Mouse (Mus musculus) MEL (cell line): Measurements from ENCODE around the gene Ankrd33b. TPM values are rescaled to one million over a fixed set of nuclear protein-coding genes. Genes with fewer than 3 reads are reported as not detected.

Experiments
- DNase-seq: peaks from one replicate; pipeline ENCODE4 v3.0.0; 2011; ENCODE audit warnings: low read depth, low spot score
- H3K27ac ChIP-seq: 2 replicates; pipeline ENCODE4 v1.5.1; 2012; ENCODE audit warnings: low read depth, mild to moderate bottlenecking, control low read depth, low read length, moderate library complexity; ENCODE audit not compliant: control insufficient read depth
- H3K27me3 ChIP-seq, 2 experiments: fragments of 150-350 bp in 1 of 2; sonication (generic) in 1 of 2; 2 replicates each; pipeline ENCODE4 v1.6.1; 2012; ENCODE audit warnings: low read length in 2 of 2, mild to moderate bottlenecking in 2 of 2, improper control_type of control experiment in 1 of 2, moderate library complexity in 1 of 2; ENCODE audit not compliant: insufficient read depth in 2 of 2, control insufficient read depth in 1 of 2
- H3K36me3 ChIP-seq, 2 experiments: 2 replicates each; pipeline ENCODE4 v1.6.1; 2012 to 2014; ENCODE audit warnings: low read length in 2 of 2, improper control_type of control experiment in 1 of 2, inconsistent platforms in 1 of 2, mild to moderate bottlenecking in 1 of 2; ENCODE audit not compliant: insufficient read depth in 2 of 2, control insufficient read depth in 1 of 2
- H3K4me1 ChIP-seq, 2 experiments: fragments of 150-350 bp in 1 of 2; sonication (generic) in 1 of 2; 2 replicates each; pipeline ENCODE4 v1.6.1; 2012; ENCODE audit warnings: low read length in 2 of 2, improper control_type of control experiment in 1 of 2, mild to moderate bottlenecking in 1 of 2; ENCODE audit not compliant: insufficient read depth in 2 of 2, control insufficient read depth in 1 of 2
- H3K4me3 ChIP-seq, 2 experiments: fragments of 150-350 bp in 1 of 2; sonication (generic) in 1 of 2; 2 replicates each; pipeline ENCODE4 v1.5.1; 2012; ENCODE audit warnings: low read depth in 2 of 2, low read length in 2 of 2, mild to moderate bottlenecking in 2 of 2, moderate library complexity in 2 of 2, control low read depth in 1 of 2, improper control_type of control experiment in 1 of 2; ENCODE audit not compliant: control insufficient read depth in 1 of 2, insufficient read depth in 1 of 2
- H3K79me2 ChIP-seq: 2 replicates; pipeline ENCODE4 v1.6.1; 2012; ENCODE audit warnings: mild to moderate bottlenecking, low read length, moderate library complexity; ENCODE audit not compliant: control insufficient read depth, poor library complexity, insufficient read depth
- H3K9ac ChIP-seq: 2 replicates; pipeline ENCODE4 v1.6.1; 2012; ENCODE audit warnings: low read depth, mild to moderate bottlenecking, control low read depth, low read length, moderate library complexity; ENCODE audit not compliant: control insufficient read depth, poor library complexity, severe bottlenecking
- H3K9me3 ChIP-seq: fragments of 150-350 bp; sonication (generic); replicated peaks from 2 replicates; pipeline ENCODE4 v1.6.1; 2012; ENCODE audit warnings: mild to moderate bottlenecking, low read length, improper control_type of control experiment, moderate library complexity; ENCODE audit not compliant: insufficient read depth
- BHLHE40 ChIP-seq: IDR thresholded peaks from 2 replicates; pipeline ENCODE4 v1.6.1; 2012; ENCODE audit warnings: low read depth, mild to moderate bottlenecking, inconsistent platforms, low read length, improper control_type of control experiment, borderline replicate concordance
- CHD1 ChIP-seq: IDR thresholded peaks from 2 replicates; pipeline ENCODE4 v1.6.1; 2012; ENCODE audit warnings: low read depth, mild to moderate bottlenecking, inconsistent platforms, low read length, improper control_type of control experiment
- CHD2 ChIP-seq: IDR thresholded peaks from 2 replicates; pipeline ENCODE4 v1.6.1; 2011; ENCODE audit warnings: low read length, improper control_type of control experiment
- CTCF ChIP-seq, 3 experiments: IDR thresholded peaks in 2 of 3; conservative IDR thresholded peaks in 1 of 3; 2 replicates each; pipeline ENCODE4 v1.5.1; 2011 to 2012; ENCODE audit warnings: low read length in 3 of 3, low read depth in 2 of 3, mild to moderate bottlenecking in 2 of 3, improper control_type of control experiment in 1 of 3, inconsistent platforms in 1 of 3, mixed read lengths in 1 of 3, moderate library complexity in 1 of 3; ENCODE audit not compliant: control insufficient read depth in 1 of 3, insufficient read depth in 1 of 3, poor library complexity in 1 of 3, severe bottlenecking in 1 of 3
- E2F4 ChIP-seq: IDR thresholded peaks from 2 replicates; pipeline ENCODE4 v1.6.1; 2011; ENCODE audit warnings: low read depth, low read length, improper control_type of control experiment, borderline replicate concordance
- ELF1 ChIP-seq: IDR thresholded peaks from 2 replicates; pipeline ENCODE4 v1.6.1; 2014; ENCODE audit warnings: low read depth, mild to moderate bottlenecking, inconsistent platforms, low read length, improper control_type of control experiment, moderate library complexity
- EP300 ChIP-seq, 2 experiments: IDR thresholded peaks; 2 replicates each; pipeline ENCODE4 v1.6.1; 2011; ENCODE audit warnings: improper control_type of control experiment in 2 of 2, low read length in 2 of 2, low read depth in 1 of 2, mild to moderate bottlenecking in 1 of 2
- ETS1 ChIP-seq: IDR thresholded peaks from 2 replicates; pipeline ENCODE4 v1.6.1; 2012; ENCODE audit warnings: low read depth, mild to moderate bottlenecking, inconsistent platforms, low read length, improper control_type of control experiment, moderate library complexity
- GABPA ChIP-seq: IDR thresholded peaks from 2 replicates; pipeline ENCODE4 v1.6.1; 2012; ENCODE audit warnings: low read depth, mild to moderate bottlenecking, inconsistent platforms, low read length, improper control_type of control experiment, moderate library complexity
- GATA1 ChIP-seq: IDR thresholded peaks from 2 replicates; pipeline ENCODE4 v1.6.1; 2011; ENCODE audit warnings: low read depth, low read length, improper control_type of control experiment
- HCFC1 ChIP-seq: IDR thresholded peaks from 2 replicates; pipeline ENCODE4 v1.6.1; 2012; ENCODE audit warnings: low read depth, mild to moderate bottlenecking, inconsistent platforms, low read length, improper control_type of control experiment, moderate library complexity
- JUND ChIP-seq: IDR thresholded peaks from 2 replicates; pipeline ENCODE4 v1.6.1; 2011; ENCODE audit warnings: low read depth, mild to moderate bottlenecking, improper control_type of control experiment, low read length
- KAT2A ChIP-seq: conservative IDR thresholded peaks from 2 replicates; pipeline ENCODE4 v1.6.1; 2012; ENCODE audit warnings: low read depth, low read length, improper control_type of control experiment, inconsistent platforms
- MAX ChIP-seq: IDR thresholded peaks from 2 replicates; pipeline ENCODE4 v1.6.1; 2011; ENCODE audit warnings: low read length, improper control_type of control experiment
- MAZ ChIP-seq: IDR thresholded peaks from 2 replicates; pipeline ENCODE4 v1.6.1; 2012; ENCODE audit warnings: low read depth, mild to moderate bottlenecking, inconsistent platforms, low read length, improper control_type of control experiment
- MEF2A ChIP-seq: IDR thresholded peaks from 2 replicates; pipeline ENCODE4 v1.6.1; 2014; ENCODE audit warnings: low read depth, mild to moderate bottlenecking, inconsistent platforms, low read length, improper control_type of control experiment; ENCODE audit not compliant: poor library complexity, insufficient replicate concordance, severe bottlenecking; ENCODE audit errors: extremely low read depth
- MXI1 ChIP-seq: IDR thresholded peaks from 2 replicates; pipeline ENCODE4 v1.6.1; 2011; ENCODE audit warnings: mild to moderate bottlenecking, low read depth, low read length, improper control_type of control experiment
- MYB ChIP-seq: IDR thresholded peaks from 2 replicates; pipeline ENCODE4 v1.6.1; 2011; ENCODE audit warnings: mild to moderate bottlenecking, low read depth, low read length, improper control_type of control experiment
- MYC ChIP-seq: IDR thresholded peaks from 2 replicates; pipeline ENCODE4 v1.6.1; 2011; ENCODE audit warnings: low read depth, mild to moderate bottlenecking, low read length, improper control_type of control experiment, moderate library complexity
- NELFE ChIP-seq: IDR thresholded peaks from 2 replicates; pipeline ENCODE4 v1.6.1; 2011; ENCODE audit warnings: low read depth, low read length, improper control_type of control experiment
- NRF1 ChIP-seq: IDR thresholded peaks from 2 replicates; pipeline ENCODE4 v1.6.1; 2014; ENCODE audit warnings: low read depth, mild to moderate bottlenecking, inconsistent platforms, low read length, improper control_type of control experiment, moderate library complexity; ENCODE audit not compliant: poor library complexity, insufficient read depth, severe bottlenecking
- POLR2A ChIP-seq, 2 experiments: IDR thresholded peaks; 2 replicates each; pipeline ENCODE4 v1.6.1; 2011 to 2012; ENCODE audit warnings: low read length in 2 of 2, mild to moderate bottlenecking in 2 of 2, control low read depth in 1 of 2, improper control_type of control experiment in 1 of 2, low read depth in 1 of 2, moderate library complexity in 1 of 2; ENCODE audit not compliant: control insufficient read depth in 1 of 2, insufficient read depth in 1 of 2, poor library complexity in 1 of 2
- POLR2AphosphoS2 ChIP-seq: IDR thresholded peaks from 2 replicates; pipeline ENCODE4 v1.6.1; 2011; ENCODE audit warnings: low read length, improper control_type of control experiment
- POLR2AphosphoS5 ChIP-seq: IDR thresholded peaks from 2 replicates; pipeline ENCODE4 v1.6.1; 2012; ENCODE audit warnings: low read depth, borderline replicate concordance, mild to moderate bottlenecking, inconsistent platforms, low read length, moderate library complexity, mixed read lengths
- SIN3A ChIP-seq: IDR thresholded peaks from 2 replicates; pipeline ENCODE4 v1.6.1; 2012; ENCODE audit warnings: low read length, improper control_type of control experiment, inconsistent platforms
- TAL1 ChIP-seq: IDR thresholded peaks from 2 replicates; pipeline ENCODE4 v1.6.1; 2012; ENCODE audit warnings: mild to moderate bottlenecking, inconsistent platforms, low read length, moderate library complexity, mixed read lengths
- TBP ChIP-seq: IDR thresholded peaks from 2 replicates; pipeline ENCODE4 v1.8.0; 2011; ENCODE audit warnings: low read depth, low read length, improper control_type of control experiment
- TCF12 ChIP-seq: IDR thresholded peaks from 2 replicates; pipeline ENCODE4 v1.6.1; 2014; ENCODE audit warnings: low read depth, mild to moderate bottlenecking, inconsistent platforms, low read length, improper control_type of control experiment, moderate library complexity
- UBTF ChIP-seq: IDR thresholded peaks from 2 replicates; pipeline ENCODE4 v1.6.1; 2012; ENCODE audit warnings: low read depth, mild to moderate bottlenecking, inconsistent platforms, low read length, improper control_type of control experiment, moderate library complexity, borderline replicate concordance; ENCODE audit not compliant: insufficient read depth
- USF1 ChIP-seq: IDR thresholded peaks from 2 replicates; pipeline ENCODE4 v1.6.1; 2014; ENCODE audit warnings: low read depth, mild to moderate bottlenecking, inconsistent platforms, low read length, improper control_type of control experiment, moderate library complexity
- USF2 ChIP-seq, 2 experiments: IDR thresholded peaks; 2 replicates each; pipeline ENCODE4 v1.6.1; 2011 to 2012; ENCODE audit warnings: improper control_type of control experiment in 2 of 2, low read length in 2 of 2, borderline replicate concordance in 1 of 2, inconsistent platforms in 1 of 2, low read depth in 1 of 2, mild to moderate bottlenecking in 1 of 2; ENCODE audit not compliant: insufficient read depth in 1 of 2
- ZC3H11A ChIP-seq: IDR thresholded peaks from 2 replicates; pipeline ENCODE4 v1.6.1; 2012; ENCODE audit warnings: low read depth, mild to moderate bottlenecking, inconsistent platforms, low read length, improper control_type of control experiment
- ZKSCAN1 ChIP-seq: IDR thresholded peaks from 2 replicates; pipeline ENCODE4 v1.6.1; 2012; ENCODE audit warnings: low read depth, mild to moderate bottlenecking, inconsistent platforms, low read length, improper control_type of control experiment, moderate library complexity
- ZMIZ1 ChIP-seq: IDR thresholded peaks from 2 replicates; pipeline ENCODE4 v1.6.1; 2012; ENCODE audit warnings: low read depth, mild to moderate bottlenecking, inconsistent platforms, low read length, improper control_type of control experiment, moderate library complexity
- ZNF384 ChIP-seq: IDR thresholded peaks from 2 replicates; pipeline ENCODE4 v1.6.1; 2012; ENCODE audit warnings: low read depth, mild to moderate bottlenecking, inconsistent platforms, low read length, improper control_type of control experiment
- polyA plus RNA-seq, 2 experiments: library from polyadenylated mRNA; stranded (reverse) in 1 of 2; unstranded in 1 of 2; fragments of >175 nt in 1 of 2; fragments of >200 nt in 1 of 2; gene quantifications; 2 replicates each; pipeline versions ENCODE4 v1.2.1 to v1.2.4; 2012; ENCODE audit warnings: low replicate concordance in 2 of 2, low read depth in 1 of 2; ENCODE audit not compliant: insufficient read length in 2 of 2, insufficient read depth in 1 of 2, missing spikeins in 1 of 2
- total RNA-seq: library from RNA; depleted of rRNA; stranded (reverse); fragments of 300-350 nt; gene quantifications from 2 replicates; pipeline ENCODE4 v1.2.3, GENCODE M21; 2012; rRNA removed

The Ankrd33b gene
- total RNA-seq (12.0 and 16.1 TPM in 2 replicates), polyA plus RNA-seq (10 to 100 TPM in 1 of 2 experiments, not detected in 1; 11.1 TPM)

DNA sequence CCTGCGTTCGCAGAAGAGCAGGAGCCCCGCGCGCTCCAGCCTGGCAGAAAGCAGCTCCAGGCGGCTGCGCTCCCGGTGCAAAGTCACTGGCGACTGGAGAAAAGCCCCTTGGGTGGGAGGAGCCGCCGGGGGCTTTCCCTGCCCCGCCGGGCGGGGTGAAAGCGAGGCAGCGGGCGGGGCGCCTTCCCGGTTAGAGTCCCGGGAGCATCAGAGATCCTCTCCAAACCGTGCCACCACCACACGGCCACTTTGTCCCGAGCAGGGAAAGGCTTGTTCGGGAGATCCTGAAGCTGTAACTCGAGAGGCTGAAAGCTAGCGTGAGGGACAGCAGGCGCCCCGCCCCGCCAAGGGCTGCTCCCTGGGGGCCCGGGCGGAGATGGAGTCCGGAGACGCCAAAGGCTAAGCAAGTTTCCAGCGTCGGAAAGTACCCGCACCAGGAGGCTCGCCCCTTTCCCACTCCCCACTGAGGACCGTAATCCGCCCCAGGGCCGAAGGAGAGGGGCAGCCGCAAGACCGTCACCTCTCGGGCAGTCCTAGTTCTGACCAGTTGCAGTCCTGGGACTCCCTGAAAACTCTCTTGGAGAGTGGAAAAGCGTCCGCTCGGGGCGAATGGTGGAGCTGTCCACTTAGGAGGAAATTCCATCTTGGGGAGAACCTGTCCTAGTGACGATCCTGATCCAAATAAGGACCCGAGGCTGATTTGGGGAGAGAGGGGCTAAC, at the start of gene Ankrd33b:
TSS of gene Ankrd33b (minus strand) at position 246 of the 720 bp plus-strand sequence.
- peaks cover 0 to 36% of the 10 kb centered on the region in 2 experiments; a peak in 2 of 4 replicates for H3K36me3 ChIP-seq
- no peaks in the 10 kb centered on the region for H3K27me3 ChIP-seq
- peaks cover 3 to 48% of the 10 kb centered on the region in 2 experiments; a peak in 3 of 4 replicates for H3K4me1 ChIP-seq
- peak; percentile 75 for DNase-seq
- no peaks in the 10 kb centered on the region for H3K9me3 ChIP-seq
- peak within 1 kb of the TSS; percentile 12; the same call in 1 of the 2 replicates for H3K27ac ChIP-seq
- H3K4me3 ChIP-seq, result peak within 1 kb of the TSS; percentile 66 to 87
- peak within 1 kb of the TSS; percentile 68 for H3K9ac ChIP-seq
- H3K79me2 ChIP-seq, result peaks cover 31% of the 10 kb centered on the region
- TF ChIP-seq BHLHE40 (no peak), USF1 (no peak), CTCF (IDR thresholded peaks at IDR 0.05 in 2 of 3, conservative IDR thresholded peaks at IDR 0.05 in 1 of 3; ENCODE audit: control insufficient read depth in 1 of 3, insufficient read depth in 1 of 3, low read depth in 2 of 3, low read length in 3 of 3, poor library complexity in 1 of 3, severe bottlenecking in 1 of 3) (no peak), MAZ (peak; percentile 88; the same call in 1 of the 2 replicates), JUND (no peak), TAL1 (no peak), POLR2AphosphoS5 (no peak), ZKSCAN1 (no peak), MYB (no peak), NELFE (peak; percentile 59), SIN3A (no peak; the same call in 1 of the 2 replicates), TCF12 (0 out of 2 replicates have a peak, but pooled peaks have one; percentile 43), NRF1 (peak; percentile 50; the same call in 1 of the 2 replicates), CHD1 (no peak), ZMIZ1 (no peak), HCFC1 (0 out of 2 replicates have a peak, but pooled peaks have one; percentile 1), TBP (no peak), UBTF (no peak), GABPA (no peak), MXI1 (peak; percentile 16; the same call in 1 of the 2 replicates), GATA1 (no peak), ZC3H11A (no peak), USF2 (IDR thresholded peaks at IDR 0.05; ENCODE audit: borderline replicate concordance in 1 of 2, insufficient read depth in 1 of 2, low read depth in 1 of 2, low read length in 2 of 2) (no peak), ETS1 (0 out of 2 replicates have a peak, but pooled peaks have one; percentile 6), MYC (no peak), ZNF384 (no peak), KAT2A (no peak), ELF1 (no peak), POLR2AphosphoS2 (no peak), EP300 (IDR thresholded peaks at IDR 0.05; ENCODE audit: low read depth in 1 of 2, low read length in 2 of 2) (no peak), POLR2A (IDR thresholded peaks at IDR 0.05; ENCODE audit: control insufficient read depth in 1 of 2, insufficient read depth in 1 of 2, low read depth in 1 of 2, low read length in 2 of 2, poor library complexity in 1 of 2) (peak; percentile 43 to 58; a peak in 2 of 4 replicates), E2F4 (no peak), MEF2A (no peak), MAX (no peak), CHD2 (no peak)
